In the genomic region with DNA sequence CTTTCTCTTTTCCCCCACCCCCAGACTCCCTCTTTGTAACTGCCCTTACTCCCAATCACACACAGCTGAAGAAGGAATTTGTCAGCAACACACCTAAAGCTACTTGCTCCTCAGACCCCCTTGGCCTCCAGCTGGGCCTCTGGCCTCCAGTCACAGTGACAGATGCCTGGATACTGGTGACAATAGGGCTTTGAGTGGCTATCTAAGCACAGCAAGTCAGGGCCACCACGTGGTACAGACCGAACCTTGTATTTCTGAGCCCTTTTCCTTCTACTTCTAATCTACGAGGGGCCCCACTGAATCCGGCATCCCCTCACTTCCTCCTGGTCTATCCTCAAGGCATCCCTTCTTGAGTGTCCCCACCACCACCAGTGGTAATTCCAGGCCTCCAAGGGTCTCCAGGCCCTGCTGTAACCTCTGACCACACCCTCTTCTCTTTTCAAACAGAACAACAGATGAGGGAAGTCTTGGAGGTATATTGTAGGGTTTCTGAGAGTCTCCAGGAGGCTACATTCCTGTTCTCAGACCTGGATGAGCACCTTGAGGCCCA, we compare ENCODE assay signal across 13 mouse cellular contexts. TPM values are rescaled to one million over a fixed set of nuclear protein-coding genes. Genes with fewer than 3 reads are reported as not detected.
DNase-seq lines count a peak whose midpoint lies in the region; ATAC-seq and TF ChIP-seq lines count a peak whose summit lies in the region.
"Had no signal": no experiment of that assay in that cellular context is flagged by ENCODE, and none has a peak within 500 bp of the region (broad histone marks: within the 10 kb centered on the region; RNA-seq: fewer than 3 reads in every experiment).

No protein-coding gene starts in this region.

- ATAC-seq in embryonic facial prominence, embryonic 14.5 days (ENCODE audit: low read depth), result no peak
- ATAC-seq in intestine, embryonic 16.5 days, result peak; percentile 29

- no peak overlapping the region; the same call in 1 of the 2 replicates for H3K9ac ChIP-seq in embryonic facial prominence, embryonic 14.5 days (ENCODE audit: low read depth, low read length)
- H3K9ac ChIP-seq in intestine, embryonic 16.5 days (ENCODE audit: low read depth, low read length), result no peak overlapping the region

- peaks cover 14% of the 10 kb centered on the region for H3K4me1 ChIP-seq in embryonic facial prominence, embryonic 14.5 days (ENCODE audit: control insufficient read depth, insufficient read depth, low read length)
- H3K4me1 ChIP-seq in intestine, embryonic 16.5 days (ENCODE audit: control insufficient read depth, insufficient read depth, low read length), result peaks cover 21% of the 10 kb centered on the region

- peaks cover 52% of the 10 kb centered on the region for H3K27me3 ChIP-seq in embryonic facial prominence, embryonic 14.5 days (replicated peaks; ENCODE audit: control insufficient read depth, insufficient read depth, low read length)
- peaks cover 36% of the 10 kb centered on the region for H3K27me3 ChIP-seq in intestine, embryonic 16.5 days (replicated peaks; ENCODE audit: control insufficient read depth, insufficient read depth, low read length)

- no peaks in the 10 kb centered on the region for H3K9me3 ChIP-seq in embryonic facial prominence, embryonic 14.5 days (ENCODE audit: control insufficient read depth, low read length)
- H3K9me3 ChIP-seq in intestine, embryonic 16.5 days (ENCODE audit: control insufficient read depth, low read length), result no peaks in the 10 kb centered on the region

- TF ChIP-seq CTCF in left cerebral cortex, adult 2 months (IDR thresholded peaks at IDR 0.05), result no peak

- peak overlapping the region; percentile 94 for H3K27ac ChIP-seq in left cerebral cortex, adult 2 months
- H3K27ac ChIP-seq in embryonic facial prominence, embryonic 14.5 days (replicated peaks; ENCODE audit: low read depth, low read length), result no peak overlapping the region
- 0 out of 2 replicates have a peak overlapping the region, but pooled peaks have one; percentile 16 for H3K27ac ChIP-seq in intestine, embryonic 16.5 days (ENCODE audit: low read length)

- no peaks in the 10 kb centered on the region for H3K36me3 ChIP-seq in embryonic facial prominence, embryonic 14.5 days (ENCODE audit: control insufficient read depth, insufficient read depth, low read length)
- no peaks in the 10 kb centered on the region for H3K36me3 ChIP-seq in intestine, embryonic 16.5 days (ENCODE audit: control insufficient read depth, insufficient read depth, low read length)
- H3K36me3 ChIP-seq: G1E had no signal

- 56% methylated on average over 4 of the region's 4 CpGs for WGBS in embryonic facial prominence, embryonic 14.5 days
- 49% methylated on average over 4 of the region's 4 CpGs for WGBS in intestine, embryonic 16.5 days

- peak overlapping the region; percentile 59; the same call in 1 of the 2 replicates for H3K4me2 ChIP-seq in embryonic facial prominence, embryonic 14.5 days (ENCODE audit: low read depth, low read length)
- no peak overlapping the region for H3K4me2 ChIP-seq in intestine, embryonic 16.5 days (ENCODE audit: low read depth, low read length)

- intact Hi-C loops in left cerebral cortex, adult 2 months (cut with DNase I), result loop anchor here (2.0 kb wide), 1 partner anchor 45 kb away; no protein-coding TSS in a partner anchor

- H3K4me3 ChIP-seq in left cerebral cortex, adult 2 months, result peak overlapping the region; percentile 97
- peak overlapping the region; percentile 37 for H3K4me3 ChIP-seq in embryonic facial prominence, embryonic 14.5 days (ENCODE audit: low read depth, low read length)
- H3K4me3 ChIP-seq in intestine, embryonic 16.5 days (ENCODE audit: low read length), result no peak overlapping the region
- H3K4me3 ChIP-seq: myocyte had no signal

- no peak for DNase-seq in left cerebral cortex, adult 2 months (ENCODE audit: extremely low spot score in 1 of 2, low spot score in 2 of 2)
- no peak for DNase-seq in left cerebral cortex, adult 11 months (ENCODE audit: low spot score)
- DNase-seq in embryonic facial prominence, embryonic 14.5 days (ENCODE audit: low spot score), result no peak
- DNase-seq in retina, embryonic 14.5 days (ENCODE audit: low spot score), result peak; percentile 47
- no peak for DNase-seq in right cerebral cortex, postnatal 14 days
- no peak for DNase-seq in testis, postnatal 10 days (ENCODE audit: low spot score)
- no peak for DNase-seq in gastrocnemius, postnatal 10 days

RNA-seq across cellular contexts. Expression of gene Elavl3, which starts 2.0 kb away (rescaled TPM):
- 100 to 1,000 TPM; 148 to 153 TPM for total RNA-seq in left cerebral cortex, adult 2 months (2021)
- polyA plus RNA-seq in embryonic facial prominence, embryonic 14.5 days (2014; fragmentation: Nextera tagmentation; extraction: Ambion mirVana), result 4.6 and 5.1 TPM in 2 replicates
- 1.5 and 1.9 TPM in 2 replicates for polyA plus RNA-seq in intestine, embryonic 16.5 days (2015; fragmentation: Nextera tagmentation; extraction: Ambion mirVana)
- total RNA-seq in gastrocnemius, postnatal 10 days (2021), result under 1 TPM; 0.28 to 0.41 TPM

RNA-seq across cellular contexts. Expression of gene Gm49318, which starts 21.3 kb away (rescaled TPM):
- 1 to 10 TPM; 2.1 to 2.3 TPM for total RNA-seq in left cerebral cortex, adult 2 months (2021)
- not detected in 2 replicates for polyA plus RNA-seq in embryonic facial prominence, embryonic 14.5 days (2014; fragmentation: Nextera tagmentation; extraction: Ambion mirVana)
- polyA plus RNA-seq in intestine, embryonic 16.5 days (2015; fragmentation: Nextera tagmentation; extraction: Ambion mirVana), result not detected in 2 replicates
- total RNA-seq in gastrocnemius, postnatal 10 days (2021), result not detected
- total RNA-seq: G1E; left cerebral cortex, adult 8-10 months had no signal
- polyA plus RNA-seq: G1E; gonadal fat pad, adult 2 months; myocyte; testis, adult 2 months had no signal

RNA-seq across cellular contexts. Expression of gene Zfp653, which starts 21.4 kb away (rescaled TPM):
- total RNA-seq in left cerebral cortex, adult 2 months (2021), result 10 to 100 TPM; 20.0 to 24.8 TPM
- polyA plus RNA-seq in embryonic facial prominence, embryonic 14.5 days (2014; fragmentation: Nextera tagmentation; extraction: Ambion mirVana), result 6.5 and 9.2 TPM in 2 replicates
- 9.2 and 9.7 TPM in 2 replicates for polyA plus RNA-seq in intestine, embryonic 16.5 days (2015; fragmentation: Nextera tagmentation; extraction: Ambion mirVana)
- total RNA-seq in gastrocnemius, postnatal 10 days (2021), result 1 to 10 TPM; 3.1 to 4.6 TPM

RNA-seq across cellular contexts. Expression of gene Ecsit, which starts 35.4 kb away (rescaled TPM):
- 10 to 100 TPM; 43.0 to 46.8 TPM for total RNA-seq in left cerebral cortex, adult 2 months (2021)
- 30.0 and 33.3 TPM in 2 replicates for polyA plus RNA-seq in embryonic facial prominence, embryonic 14.5 days (2014; fragmentation: Nextera tagmentation; extraction: Ambion mirVana)
- 50.8 and 54.2 TPM in 2 replicates for polyA plus RNA-seq in intestine, embryonic 16.5 days (2015; fragmentation: Nextera tagmentation; extraction: Ambion mirVana)
- 10 to 100 TPM; 51.8 to 58.5 TPM for total RNA-seq in gastrocnemius, postnatal 10 days (2021)

RNA-seq across cellular contexts. Expression of gene Prkcsh, which starts 47.2 kb away (rescaled TPM):
- 100 to 1,000 TPM in 1 of 2 experiments, 10 to 100 TPM in 1; 85.9 to 104 TPM for total RNA-seq in left cerebral cortex, adult 2 months (2021)
- 86.6 and 95.2 TPM in 2 replicates for polyA plus RNA-seq in embryonic facial prominence, embryonic 14.5 days (2014; fragmentation: Nextera tagmentation; extraction: Ambion mirVana)
- 121 and 125 TPM in 2 replicates for polyA plus RNA-seq in intestine, embryonic 16.5 days (2015; fragmentation: Nextera tagmentation; extraction: Ambion mirVana)
- 10 to 100 TPM; 35.4 to 41.7 TPM for total RNA-seq in gastrocnemius, postnatal 10 days (2021)

Comparison
In these comparisons a context has a peak if more than half of its experiments do, and no peak if none do; other contexts are left out.
1. RNA of gene Elavl3, which starts 2.0 kb away (total RNA-seq): 148 to 153 TPM in left cerebral cortex, adult 2 months; 0.28 to 0.41 TPM in gastrocnemius, postnatal 10 days; every median in the first group is over 100 times any median in the second.